Mouse (Mus musculus): ENCODE data around the gene Mta1.

Gene Mta1

GRCm38 (mm10) chr12:113097749-113098281 lies at the start of gene Mta1:
Gene Mta1 (plus strand): TSS chr12:113098278.
- DNase-seq, result peak; percentile 66 to 72

- no peak for DNase-seq
These were observed 48.2 kb upstream of the Mta1 start for GRCm38 (mm10) chr12:113049836-113050235.

DNA sequence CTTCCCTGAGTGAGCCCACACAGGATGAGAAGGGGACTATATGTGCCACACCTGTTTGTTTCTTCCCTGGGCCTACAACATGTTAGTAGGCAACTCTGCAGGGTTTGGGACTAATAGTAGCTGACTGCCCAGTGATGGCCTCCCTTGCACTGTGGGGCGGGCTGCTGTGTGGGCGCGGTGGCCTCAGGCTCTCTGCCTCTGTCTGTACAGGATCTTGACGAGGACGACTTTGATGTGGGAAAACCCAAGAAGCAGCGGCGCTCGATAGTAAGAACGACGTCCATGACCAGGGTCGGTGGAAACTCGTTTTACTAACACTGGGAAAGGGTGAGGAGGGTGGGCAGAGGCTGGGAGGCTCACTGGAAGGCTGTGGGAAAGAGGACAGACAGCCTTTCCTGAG lies 47.4 kb upstream of the Mta1 start:
- DNase-seq, result no peak

DNA sequence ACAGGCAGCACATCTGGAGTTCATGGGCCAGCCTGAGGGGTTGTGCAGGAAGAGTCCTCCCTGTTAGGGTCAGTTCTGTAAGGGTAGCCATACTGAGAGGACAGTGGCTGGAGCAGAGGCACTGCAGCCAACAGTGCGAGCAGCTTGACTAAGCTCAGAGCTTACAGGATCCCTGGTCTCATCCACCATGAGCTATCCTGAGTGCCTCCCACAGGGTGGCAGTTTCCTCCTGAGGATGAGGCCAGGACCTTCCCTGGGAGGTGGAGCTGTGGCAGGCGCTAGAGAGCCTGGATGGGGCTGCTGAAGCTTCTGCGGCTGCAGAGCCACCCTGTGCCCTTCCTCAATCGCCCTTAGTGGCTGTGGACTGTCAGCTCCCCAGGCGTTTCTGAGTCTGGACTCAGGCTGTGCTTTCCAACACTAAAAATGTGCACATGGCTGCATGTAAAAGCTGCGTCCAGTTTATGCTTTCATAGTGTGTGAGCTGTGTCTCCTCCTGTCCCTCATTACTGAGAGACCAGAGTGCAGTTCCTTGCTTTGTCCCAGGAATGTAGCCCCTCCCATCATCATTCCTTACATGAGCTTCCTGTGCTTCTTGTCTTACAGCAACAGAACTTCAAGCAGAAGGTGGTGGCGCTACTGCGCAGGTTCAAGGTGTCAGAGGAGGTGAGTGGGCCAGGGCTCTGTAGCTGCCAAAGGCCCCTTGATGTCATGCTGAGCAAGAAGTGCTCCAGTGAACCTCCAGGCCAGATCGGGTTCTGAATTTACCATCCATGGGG lies 46.3 kb upstream of the Mta1 start:
- DNase-seq, result no peak

- DNase-seq, result no peak
These were observed 42.0 kb upstream of the Mta1 start for GRCm38 (mm10) chr12:113056089-113056488.

DNA sequence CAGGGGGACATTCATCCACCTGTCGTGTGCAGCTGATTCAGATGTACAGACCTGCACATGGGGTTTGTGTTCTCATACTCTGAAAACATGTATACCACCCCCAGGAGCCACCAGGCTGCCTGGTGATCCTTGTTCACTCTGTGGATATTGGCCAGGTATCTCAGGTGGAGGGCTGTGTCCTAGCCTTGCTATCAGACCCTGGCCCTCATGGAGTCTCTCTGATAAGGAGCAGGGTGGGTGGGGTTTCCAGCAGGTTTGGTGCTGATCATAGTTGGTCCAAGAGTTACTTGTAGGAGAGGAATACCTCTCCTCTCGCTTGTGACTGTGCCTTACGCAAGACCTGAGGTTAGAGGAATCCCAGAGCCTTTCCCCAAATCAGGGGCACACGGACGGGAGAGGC lies 37.9 kb upstream of the Mta1 start:
- no peak for DNase-seq

GRCm38 (mm10) chr12:113061606-113062005 lies 36.5 kb upstream of the Mta1 start:
- no peak for DNase-seq

GRCm38 (mm10) chr12:113062201-113062600 lies 35.9 kb upstream of the Mta1 start:
- no peak for DNase-seq

DNA sequence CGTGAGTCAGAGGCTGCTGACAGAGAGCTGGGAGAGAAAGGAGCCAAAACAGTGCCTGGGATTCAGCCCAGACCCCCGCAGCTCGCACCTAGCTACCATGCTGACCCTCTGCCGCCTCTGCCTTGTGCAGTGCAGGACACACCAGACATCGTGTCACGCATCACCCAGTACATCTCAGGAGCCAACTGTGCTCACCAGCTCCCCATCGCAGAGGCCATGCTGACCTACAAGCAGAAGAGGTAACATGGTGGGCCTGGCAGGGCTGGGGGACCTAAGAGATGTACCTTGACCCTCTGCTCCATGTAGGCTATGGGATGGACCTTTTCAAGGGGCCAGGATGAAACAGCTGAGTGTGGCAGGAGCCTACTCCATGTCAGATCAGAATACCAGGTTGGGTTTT lies 34.4 kb upstream of the Mta1 start:
- no peak for DNase-seq

DNA sequence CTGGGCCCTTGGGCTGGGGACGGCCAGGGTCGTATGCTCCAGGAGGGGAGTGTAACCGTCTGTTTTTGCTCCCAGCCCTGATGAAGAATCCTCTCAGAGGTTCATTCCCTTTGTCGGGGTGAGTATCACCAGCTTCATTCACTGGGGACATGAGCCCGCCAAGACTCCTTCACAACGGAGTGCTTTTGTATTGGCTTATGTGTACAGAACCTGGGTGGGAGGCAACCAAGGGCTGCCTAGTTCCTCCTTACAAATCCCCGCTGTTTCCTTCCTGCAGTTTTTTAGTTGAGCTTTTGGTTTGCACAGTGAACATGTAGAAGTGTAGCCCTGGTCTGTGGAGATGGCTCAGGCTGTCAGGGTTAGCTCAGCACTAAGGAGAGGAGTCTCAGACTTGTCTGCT lies 30.1 kb upstream of the Mta1 start:
- DNase-seq, result no peak

DNA sequence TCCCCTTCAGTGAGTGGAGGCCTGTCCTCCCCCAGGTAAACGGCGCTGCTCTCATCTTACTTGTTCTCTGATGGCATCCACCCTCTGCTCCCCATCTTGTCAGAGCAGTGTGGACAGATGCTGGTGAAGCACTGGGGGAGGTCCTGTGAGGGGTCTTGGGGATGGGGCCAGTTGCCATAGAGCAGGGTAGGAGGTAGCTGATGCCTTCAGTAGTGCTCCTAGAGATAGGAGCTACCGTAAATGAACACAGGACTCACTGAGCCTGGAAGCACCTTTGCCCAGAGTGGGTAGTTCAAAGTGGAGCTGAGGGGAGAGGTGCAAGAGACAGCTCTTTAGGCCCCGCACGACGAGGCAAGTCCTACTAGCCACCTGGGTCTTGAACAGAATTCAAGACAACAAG lies 28.7 kb upstream of the Mta1 start:
- DNase-seq, result no peak

GRCm38 (mm10) chr12:113071321-113071720 lies 26.8 kb upstream of the Mta1 start:
- DNase-seq, result peak; percentile 57 to 66

- no peak for DNase-seq
These were observed 26.3 kb upstream of the Mta1 start for GRCm38 (mm10) chr12:113071827-113072226.

DNA sequence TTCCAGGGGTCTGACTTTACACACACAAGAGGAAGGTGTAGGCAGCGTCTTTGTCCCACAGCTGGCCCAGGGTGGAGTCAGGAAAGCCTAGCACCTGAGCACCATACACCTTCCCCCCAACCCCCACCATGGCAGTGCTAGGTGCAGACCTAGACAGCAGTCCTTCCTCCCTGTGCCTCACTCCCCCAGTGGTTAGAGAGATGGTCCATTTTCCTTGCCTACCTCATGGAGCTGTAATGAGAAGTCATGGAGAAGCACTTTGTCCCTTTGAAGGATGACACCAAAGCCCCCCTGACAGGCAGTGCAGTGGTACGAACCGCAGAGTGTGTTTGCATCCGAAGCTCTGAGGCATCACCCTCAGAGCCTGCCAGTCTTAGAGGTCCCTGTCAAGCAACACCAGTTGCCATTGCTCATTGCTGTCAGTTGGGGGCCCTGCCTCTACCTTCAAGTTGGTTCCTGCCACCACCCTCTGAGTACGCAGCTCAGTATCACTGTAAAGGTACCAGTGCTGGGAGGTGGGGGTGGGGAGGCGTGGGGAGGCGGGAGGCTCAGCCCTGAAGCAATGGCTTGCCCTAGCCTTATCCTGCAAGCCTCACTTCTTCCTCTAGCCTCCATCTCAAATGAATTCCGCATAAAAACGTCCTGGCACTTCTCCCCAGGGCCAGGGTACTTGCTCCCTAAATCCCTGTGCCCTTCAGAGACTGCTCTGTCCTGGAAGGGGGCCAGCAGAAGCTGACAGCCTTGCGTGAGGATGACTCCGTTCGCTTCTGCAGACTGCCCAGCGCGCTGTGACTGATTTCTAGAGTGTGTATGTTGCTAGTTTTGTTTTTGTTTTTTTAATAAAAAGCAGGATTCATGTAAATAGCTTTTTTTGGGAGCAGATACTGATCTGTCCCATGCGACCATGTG lies 24.4 kb upstream of the Mta1 start:
- DNase-seq, result peak; percentile 38 to 76

DNA sequence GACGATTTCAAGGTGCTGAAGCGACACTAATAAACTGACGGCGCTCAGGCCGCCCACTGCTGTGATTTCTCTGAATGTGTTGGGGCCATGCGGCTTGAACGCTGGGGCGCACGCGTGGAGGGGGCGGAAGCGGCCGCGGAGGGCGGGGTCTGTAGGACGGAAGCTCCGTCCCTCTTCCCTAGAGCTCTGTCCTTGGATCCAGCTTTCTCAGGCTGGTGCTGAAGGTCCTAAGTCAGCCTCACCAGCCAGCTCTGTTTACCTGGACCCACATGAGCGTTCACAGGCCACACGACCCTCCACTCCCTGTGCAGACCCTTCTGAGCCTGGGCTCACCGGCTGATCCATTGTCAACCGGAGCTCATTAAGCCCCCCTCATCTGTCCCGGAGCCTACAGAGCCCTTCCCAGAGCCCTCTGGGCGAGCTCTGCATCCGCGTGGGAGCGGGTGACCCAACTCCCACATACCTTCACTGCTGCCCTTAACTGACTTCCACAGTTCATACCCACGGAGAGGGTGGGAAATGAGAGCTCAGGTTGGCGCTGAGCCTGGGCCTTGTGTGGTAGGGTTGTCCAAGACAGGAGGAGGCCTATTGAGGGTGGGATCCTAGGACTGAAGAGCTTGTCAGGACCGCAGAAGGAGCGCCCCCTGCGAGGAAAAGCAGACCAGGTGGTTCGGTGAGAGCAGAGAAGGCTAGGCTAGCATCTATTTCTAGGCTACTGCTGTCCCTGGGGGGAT lies 23.6 kb upstream of the Mta1 start, which contains the start of gene Tex22:
Gene Tex22, plus strand, starts transcription at position 174 of the 734 bp plus-strand sequence.
- DNase-seq, result peak; percentile 90 to 93

- DNase-seq, result peak; percentile 95 to 96
These were observed 23.0 kb upstream of the Mta1 start for GRCm38 (mm10) chr12:113075063-113075454.

DNA sequence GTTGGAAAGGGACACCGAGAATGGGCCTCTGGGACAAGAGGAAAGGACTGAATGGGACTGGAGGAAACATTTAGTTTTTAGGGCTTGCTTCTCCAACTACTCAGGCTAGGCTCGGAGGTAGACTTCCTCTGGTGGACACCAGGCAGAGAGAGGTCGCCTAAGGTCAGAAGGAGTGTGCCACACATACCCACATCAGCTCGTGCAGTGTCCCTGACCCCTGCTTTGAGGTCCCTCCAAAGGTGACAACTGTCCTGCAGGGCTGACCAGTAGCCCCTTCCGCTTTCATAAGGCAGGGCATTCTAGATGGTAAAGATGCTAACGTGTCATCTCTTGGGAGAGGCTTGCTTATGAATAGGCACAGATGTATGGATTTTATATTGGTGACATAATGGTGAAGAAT lies 22.6 kb upstream of the Mta1 start:
- DNase-seq, result no peak

GRCm38 (mm10) chr12:113087276-113087675 lies 10.8 kb upstream of the Mta1 start:
- DNase-seq, result no peak

GRCm38 (mm10) chr12:113088026-113088425 lies 10.1 kb upstream of the Mta1 start:
- DNase-seq, result no peak

DNA sequence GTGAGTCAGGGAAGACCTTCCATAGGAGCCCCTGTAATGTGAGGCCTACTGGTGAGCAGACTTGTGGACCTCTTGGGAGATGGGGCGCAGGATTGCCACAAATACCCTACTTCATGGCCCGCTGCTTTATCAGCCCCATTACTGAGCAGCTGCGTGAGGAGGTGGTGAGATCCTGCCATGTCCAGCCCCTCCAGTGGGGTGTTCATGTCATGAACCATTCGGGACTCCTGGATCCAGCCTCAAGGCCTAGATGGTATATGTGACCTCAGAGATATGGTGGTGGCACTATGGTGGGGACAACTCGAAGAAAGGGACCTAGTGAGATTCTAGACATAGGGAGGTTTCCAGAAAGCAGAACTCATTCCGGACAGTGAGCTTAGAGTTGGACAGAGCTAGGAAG lies 9.0 kb upstream of the Mta1 start:
- DNase-seq, result no peak

DNA sequence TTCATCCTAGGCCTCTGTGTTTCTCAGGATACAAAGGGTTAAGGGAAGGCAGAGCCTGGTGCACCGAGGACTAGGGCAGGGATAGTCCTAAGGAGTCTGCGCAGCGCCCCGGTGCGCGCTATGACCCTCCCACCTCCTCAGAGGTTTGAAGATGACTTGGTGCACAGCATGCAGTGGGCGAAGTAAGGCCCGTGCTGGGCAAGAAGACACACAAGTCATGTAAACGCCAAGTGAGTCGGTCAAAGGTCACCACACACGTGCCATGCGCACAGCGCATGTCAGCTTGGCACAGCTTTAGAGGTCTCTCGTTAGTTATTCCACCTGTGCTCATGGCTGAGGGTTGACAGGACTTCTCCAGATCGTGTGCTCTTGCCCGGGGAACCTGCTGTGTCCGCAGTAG lies 8.0 kb upstream of the Mta1 start:
- DNase-seq, result no peak

GRCm38 (mm10) chr12:113097040-113097439 lies 1.0 kb upstream of the Mta1 start:
- DNase-seq, result peak in 1 of 2 experiments; percentile 39
